Mouse (Mus musculus) gastrocnemius, postnatal 14 days (tissue): ENCODE data around the gene Sertad1. TPM values are rescaled to one million over a fixed set of nuclear protein-coding genes. Genes with fewer than 3 reads are reported as not detected.
"Not testable (repeated sequence)": the region's sequence is repeated elsewhere in the genome, so short reads cannot be mapped to it uniquely, and the experiment has no call there.

ENCODE experiments used
- DNase-seq: peaks from one replicate; pipeline ENCODE4 v3.0.0; 2021; ENCODE audit warnings: mixed read lengths
- intact Hi-C: fragments of 180-260 bp; cut with DNase I; formaldehyde crosslinking; loops from one replicate; pipeline ENCODE4 v1.15.1; 2025; ENCODE audit warnings: low total_unique reads
- total RNA-seq, 2 experiments: library from RNA; stranded (reverse); gene quantifications; 2 replicates each; pipeline ENCODE4 v1.2.3; 2021

Sertad1 gene
- total RNA-seq, 2 experiments from 2014 or later, result 8.7 to 10.1 TPM

GRCm38 (mm10) chr7:27490543-27491329, 4.0 kb downstream of the Sertad1 start:
- peak; percentile 97 for DNase-seq
- intact Hi-C loops, result no loop called here

DNA sequence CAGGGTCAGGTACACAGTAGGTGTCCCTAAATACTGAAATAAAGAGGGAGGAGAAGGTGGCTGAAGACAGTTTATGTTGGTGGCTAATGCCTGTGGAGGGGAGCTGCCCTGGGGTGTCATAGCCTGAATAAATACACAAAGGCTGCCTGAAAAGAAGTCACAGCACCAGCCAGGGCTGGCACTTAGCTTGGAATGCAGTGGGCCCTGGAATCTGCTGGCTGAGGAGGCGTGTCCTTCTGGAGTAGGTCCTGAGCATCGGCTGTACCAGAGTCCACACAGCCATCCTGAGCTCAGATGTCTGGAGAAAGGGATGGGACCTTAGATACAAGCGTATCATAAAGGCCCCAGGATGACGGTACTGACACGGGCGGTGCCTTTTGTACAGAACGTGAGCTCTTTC, 5.1 kb downstream of the Sertad1 start:
- DNase-seq, result no peak
- intact Hi-C loops, result no loop called here

DNA sequence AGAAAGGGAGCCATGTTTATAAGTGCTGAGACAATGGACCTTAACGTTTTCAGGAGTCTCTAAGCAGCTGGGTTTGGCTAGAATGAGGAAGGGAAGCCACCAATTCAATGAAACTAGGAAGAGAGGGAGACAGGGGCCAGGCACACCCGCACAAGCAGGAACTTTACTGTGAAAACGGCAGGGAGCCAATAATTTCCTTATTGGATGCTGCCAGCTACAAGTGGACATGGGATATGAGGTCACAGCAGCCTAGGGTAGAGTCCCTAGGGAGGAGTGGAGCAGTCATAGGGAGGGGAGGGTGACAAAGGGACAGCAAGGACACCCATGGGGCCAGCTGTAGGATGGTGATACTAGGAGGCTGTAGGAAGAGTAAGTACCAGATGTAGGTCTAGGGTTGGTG, 6.3 kb downstream of the Sertad1 start:
- intact Hi-C loops, result no loop called here
- DNase-seq, result no peak

GRCm38 (mm10) chr7:27493450-27493849, 6.7 kb downstream of the Sertad1 start:
- DNase-seq, result no peak
- intact Hi-C loops, result no loop called here

- DNase-seq, intact Hi-C loops: not testable (repeated sequence)
Measured at GRCm38 (mm10) chr7:27494659-27495367, 8.1 kb downstream of the Sertad1 start.

DNA sequence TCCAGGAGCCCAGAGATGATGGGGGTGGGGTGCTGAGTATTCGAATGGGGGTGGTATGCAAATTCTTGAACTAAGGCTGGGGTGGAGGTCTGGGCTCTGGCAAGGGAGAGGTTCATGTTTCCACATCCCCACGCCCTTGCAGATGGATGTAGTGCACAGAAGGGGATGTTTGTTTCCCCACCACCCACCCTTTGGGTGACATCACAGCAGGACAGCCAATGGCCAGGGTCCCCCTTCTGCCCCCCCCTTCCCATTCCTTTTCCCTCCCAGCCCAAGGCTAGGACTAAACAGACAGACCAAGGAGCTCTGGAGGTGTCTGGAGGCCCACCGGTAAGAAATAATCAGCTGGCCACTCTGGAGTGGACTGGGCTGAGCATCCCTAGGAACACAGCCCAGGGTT, 12.3 kb downstream of the Sertad1 start, which contains the start of gene Prx:
Gene Prx, plus strand, starts transcription at position 289 of the 400 bp plus-strand sequence.
- no peak for DNase-seq
- intact Hi-C loops, result no loop called here

DNA sequence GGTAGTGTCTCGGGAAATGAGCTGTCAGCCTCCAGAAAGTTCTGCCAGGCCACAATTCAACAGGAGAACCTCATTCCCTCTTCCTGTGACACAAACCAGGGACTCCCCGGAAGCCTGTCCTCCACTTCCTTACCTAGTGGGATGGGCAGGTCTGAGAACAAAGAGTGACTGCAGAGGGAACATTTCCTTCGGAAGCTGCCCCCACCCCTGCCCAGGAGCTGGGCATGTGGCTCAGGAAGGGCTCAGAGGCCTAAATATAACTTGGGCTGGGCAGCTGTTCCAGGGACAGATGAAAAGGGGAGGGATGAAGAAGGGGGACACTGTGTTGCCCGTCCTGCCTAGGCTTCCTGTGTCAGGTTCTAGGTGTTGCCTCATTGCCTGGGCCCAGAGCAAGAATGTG, 14.9 kb downstream of the Sertad1 start:
- DNase-seq, result peak; percentile 45
- intact Hi-C loops, result no loop called here

GRCm38 (mm10) chr7:27506765-27507370, 20.2 kb downstream of the Sertad1 start:
- no peak for DNase-seq
- intact Hi-C loops, result no loop called here

DNA sequence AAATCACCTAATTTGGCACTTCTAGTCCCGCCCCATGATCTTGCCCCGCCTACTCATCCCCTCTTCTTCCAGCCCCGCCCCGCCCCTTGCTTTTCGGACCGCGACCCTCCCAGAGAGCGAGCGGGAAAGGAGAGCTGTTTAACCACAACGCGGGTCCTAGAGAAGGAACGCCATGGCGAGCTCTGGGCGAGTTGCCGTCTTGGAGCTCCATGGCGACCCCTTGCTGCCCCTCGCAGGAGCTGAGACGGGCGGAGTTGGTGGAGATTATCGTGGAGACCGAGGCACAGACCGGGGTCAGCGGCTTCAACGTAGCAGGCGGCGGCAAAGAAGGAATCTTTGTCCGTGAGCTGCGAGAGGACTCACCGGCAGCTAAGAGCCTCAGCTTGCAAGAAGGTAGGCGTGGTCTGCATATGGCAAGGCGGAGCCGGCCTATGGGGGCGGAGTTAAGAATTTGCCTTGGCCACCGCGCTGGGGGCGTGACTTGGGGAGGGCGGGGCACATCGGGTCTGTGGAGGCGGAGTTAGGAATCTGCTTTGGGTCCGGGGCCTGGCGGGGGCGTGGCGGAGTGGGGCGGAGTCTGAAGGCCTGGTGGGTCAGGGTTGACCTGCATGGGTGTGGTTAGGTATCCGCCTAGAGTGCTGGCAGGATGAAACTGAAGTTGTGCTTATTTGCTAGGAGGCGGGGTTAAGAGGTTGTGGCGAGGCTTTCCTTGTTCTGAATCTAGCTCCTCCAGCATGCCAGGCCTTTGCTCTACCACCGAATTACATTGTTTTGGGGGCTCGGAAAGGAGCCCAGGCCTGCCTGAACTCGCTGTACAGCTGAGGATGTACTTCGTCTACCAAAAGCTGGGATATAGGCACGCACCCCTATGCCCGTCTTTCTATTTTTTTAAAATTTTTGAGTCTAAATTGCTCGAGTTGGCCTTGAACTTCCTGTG, 21.3 kb downstream of the Sertad1 start:
- peak; percentile 97 for DNase-seq
- intact Hi-C loops, result no loop called here

DNA sequence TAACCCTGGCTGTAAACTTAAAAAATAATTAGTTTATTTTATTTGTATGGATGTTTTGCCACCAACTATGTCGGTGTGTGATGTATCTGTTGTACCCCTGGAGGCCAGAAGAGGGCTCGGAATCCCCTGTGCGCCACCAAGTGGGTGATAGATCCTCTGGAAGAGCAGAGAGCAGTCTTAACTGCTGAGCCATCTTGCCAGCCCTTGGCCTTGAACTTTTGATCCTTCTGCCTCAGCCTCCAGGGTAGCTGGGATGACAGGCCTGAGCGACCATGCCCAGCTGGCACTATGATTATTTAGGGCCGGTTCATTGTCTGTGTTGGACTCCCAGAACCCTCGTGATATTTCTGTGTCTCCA, 21.9 kb downstream of the Sertad1 start:
- DNase-seq, result peak; percentile 63
- intact Hi-C loops, result no loop called here

DNA sequence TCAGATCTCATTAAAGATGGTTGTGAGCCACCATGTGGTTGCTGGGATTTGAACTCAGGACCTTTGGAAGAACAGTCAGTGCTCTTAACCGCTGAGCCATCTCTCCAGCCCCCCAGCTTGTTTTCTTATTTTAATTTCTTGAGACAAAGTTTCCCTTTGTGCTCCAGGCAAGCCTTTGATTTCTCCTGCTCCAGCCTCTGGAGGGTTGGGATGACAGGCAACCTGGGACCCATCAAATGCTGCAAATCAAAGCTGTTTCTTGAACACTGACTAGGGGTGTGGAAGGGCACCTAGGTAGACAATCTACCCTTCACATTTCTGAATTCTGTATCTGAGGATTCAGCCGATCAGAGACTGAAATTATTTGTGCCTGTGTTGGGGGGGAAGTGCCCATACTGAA, 24.1 kb downstream of the Sertad1 start:
- intact Hi-C loops, result no loop called here

GRCm38 (mm10) chr7:27514961-27515360, 28.3 kb downstream of the Sertad1 start:
- intact Hi-C loops, result no loop called here

More for the DNA sequence above, 24.1 kb downstream of the Sertad1 start:
- no peak for DNase-seq

DNA sequence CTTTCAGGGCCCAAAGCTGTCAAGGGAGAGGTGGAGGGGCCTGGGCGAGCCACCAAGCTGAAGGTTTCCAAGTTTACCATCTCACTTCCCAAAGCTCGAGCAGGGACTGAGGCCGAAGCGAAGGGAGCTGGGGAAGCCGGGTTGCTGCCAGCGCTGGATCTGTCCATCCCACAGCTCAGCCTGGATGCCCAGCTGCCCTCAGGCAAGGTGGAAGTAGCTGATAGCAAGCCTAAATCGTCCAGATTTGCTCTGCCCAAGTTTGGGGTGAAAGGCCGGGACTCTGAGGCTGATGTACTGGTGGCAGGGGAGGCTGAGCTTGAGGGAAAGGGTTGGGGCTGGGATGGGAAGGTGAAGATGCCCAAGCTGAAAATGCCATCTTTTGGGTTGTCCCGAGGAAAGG, 31.6 kb downstream of the Sertad1 start:
- intact Hi-C loops, result no loop called here
- DNase-seq, result no peak

More at GRCm38 (mm10) chr7:27514961-27515360, 28.3 kb downstream of the Sertad1 start:
- DNase-seq, result no peak

DNA sequence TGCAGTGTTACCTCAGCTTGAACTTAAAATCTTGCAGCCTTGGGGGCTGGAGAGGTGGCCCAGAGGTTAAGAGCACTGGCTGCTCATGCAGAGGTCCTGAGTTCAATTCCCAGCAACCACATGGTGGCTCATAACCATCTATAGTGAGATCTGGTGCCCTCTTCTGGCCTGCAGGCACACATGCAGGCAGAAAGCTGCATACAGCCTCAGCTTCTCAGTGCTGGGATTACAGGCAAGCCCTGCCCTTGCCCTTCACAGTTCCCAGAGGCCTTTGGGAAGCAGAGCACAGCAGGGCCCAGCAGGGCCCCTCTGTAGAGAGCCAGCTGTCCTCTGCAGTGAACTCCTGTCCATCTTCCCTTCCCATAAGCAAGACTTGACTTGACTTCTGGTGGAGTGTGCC, 33.4 kb downstream of the Sertad1 start:
- intact Hi-C loops, result loop anchor here (10.0 kb wide), 2 partner anchors 45 to 95 kb away; partner anchors contain the start of gene Sertad3
- DNase-seq, result no peak

GRCm38 (mm10) chr7:27520599-27520998, 33.9 kb downstream of the Sertad1 start:
- DNase-seq, result no peak
- intact Hi-C loops, result loop anchor here (10.0 kb wide), 2 partner anchors 46 to 96 kb away; partner anchors contain the start of gene Sertad3

- intact Hi-C loops, result loop anchor here (10.0 kb wide), 2 partner anchors 48 to 98 kb away; partner anchors contain the start of gene Sertad3
- no peak for DNase-seq
Measured at GRCm38 (mm10) chr7:27522967-27523366, 36.3 kb downstream of the Sertad1 start, which contains the start of gene Hipk4. Gene Hipk4 (plus strand): TSS chr7:27523267.

DNA sequence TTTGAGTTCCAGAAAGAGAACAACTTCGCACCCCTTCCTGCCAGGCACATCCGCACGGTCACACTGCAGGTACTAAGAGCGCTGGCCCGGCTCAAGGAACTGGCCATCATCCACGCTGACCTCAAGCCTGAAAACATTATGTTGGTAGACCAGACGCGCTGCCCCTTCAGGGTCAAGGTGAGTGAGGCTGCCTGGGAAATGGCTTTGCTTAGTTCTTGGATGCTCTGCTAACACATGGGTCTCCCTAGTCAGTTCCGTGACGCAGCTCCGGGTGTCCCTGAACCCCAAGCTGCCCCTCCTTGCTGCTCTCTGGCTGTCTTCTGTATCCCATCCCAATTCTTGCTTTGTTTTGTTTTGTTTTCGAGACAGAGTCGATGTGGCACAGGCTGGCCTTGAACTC, 37.1 kb downstream of the Sertad1 start:
- intact Hi-C loops, result loop anchor here (10.0 kb wide), 2 partner anchors 49 to 99 kb away; partner anchors contain the start of gene Sertad3
- no peak for DNase-seq

DNA sequence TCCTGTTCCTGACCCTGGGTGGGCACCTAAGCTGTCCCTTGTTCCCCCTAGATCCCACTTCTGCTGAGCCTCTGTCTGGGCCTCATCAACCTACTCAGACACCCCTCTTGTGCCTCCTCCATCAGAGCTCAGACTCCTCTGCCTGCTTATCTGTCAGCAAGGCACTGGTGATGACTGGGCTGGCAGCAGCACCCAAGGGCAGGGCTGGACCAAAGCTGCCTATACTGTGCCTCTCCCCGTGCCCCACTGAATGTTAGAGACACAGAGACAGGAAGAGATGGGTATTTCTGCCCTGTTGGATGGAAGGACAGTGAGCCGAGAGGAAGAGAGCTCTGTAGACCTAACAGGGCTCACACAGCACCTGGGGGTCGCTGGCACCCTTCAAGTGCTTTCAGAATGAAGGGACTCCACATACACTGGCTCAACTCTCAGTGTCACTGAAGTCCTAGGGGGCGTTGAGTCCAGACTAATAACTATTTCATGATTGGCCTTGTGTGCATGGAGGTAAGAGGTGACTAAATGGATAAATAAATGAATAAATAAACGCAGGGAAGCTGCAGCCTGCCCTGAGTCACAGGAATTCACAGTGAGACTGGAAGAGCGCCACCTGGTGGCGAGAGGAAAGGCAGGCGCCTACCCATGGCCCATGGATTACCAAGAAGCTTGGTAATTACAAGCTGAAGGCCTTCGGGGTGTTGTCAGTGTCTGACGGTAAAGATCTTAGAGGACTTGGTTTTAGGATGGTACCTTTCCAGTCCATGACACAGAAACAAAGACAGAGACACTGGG, 39.5 kb downstream of the Sertad1 start:
- intact Hi-C loops, result loop anchor here (5.0 to 10.0 kb wide), 3 partner anchors 51 to 189 kb away; partner anchors contain the start of genes Ltbp4 and Sertad3
- DNase-seq, result peak; percentile 76
